Mouse (Mus musculus) testis, adult 2 months (tissue): Measurements from ENCODE around the gene Dynlt1c.
"Not testable (repeated sequence)": the region's sequence is repeated elsewhere in the genome, so short reads cannot be mapped to it uniquely, and the experiment has no call there.

Experiments used
- CTCF ChIP-seq: fragments of 200-500 bp; IDR thresholded peaks from 2 replicates; pipeline ENCODE4 v1.5.1; 2012; ENCODE audit warnings: low read depth, mild to moderate bottlenecking, inconsistent platforms, low read length, moderate library complexity; ENCODE audit not compliant: control insufficient read depth, insufficient read depth, insufficient replicate concordance
- POLR2A ChIP-seq: fragments of 200-500 bp; IDR thresholded peaks from 2 replicates; pipeline ENCODE4 v1.6.1; 2012; ENCODE audit warnings: low read depth, mild to moderate bottlenecking, inconsistent platforms, low read length, moderate library complexity; ENCODE audit not compliant: control insufficient read depth

DNA sequence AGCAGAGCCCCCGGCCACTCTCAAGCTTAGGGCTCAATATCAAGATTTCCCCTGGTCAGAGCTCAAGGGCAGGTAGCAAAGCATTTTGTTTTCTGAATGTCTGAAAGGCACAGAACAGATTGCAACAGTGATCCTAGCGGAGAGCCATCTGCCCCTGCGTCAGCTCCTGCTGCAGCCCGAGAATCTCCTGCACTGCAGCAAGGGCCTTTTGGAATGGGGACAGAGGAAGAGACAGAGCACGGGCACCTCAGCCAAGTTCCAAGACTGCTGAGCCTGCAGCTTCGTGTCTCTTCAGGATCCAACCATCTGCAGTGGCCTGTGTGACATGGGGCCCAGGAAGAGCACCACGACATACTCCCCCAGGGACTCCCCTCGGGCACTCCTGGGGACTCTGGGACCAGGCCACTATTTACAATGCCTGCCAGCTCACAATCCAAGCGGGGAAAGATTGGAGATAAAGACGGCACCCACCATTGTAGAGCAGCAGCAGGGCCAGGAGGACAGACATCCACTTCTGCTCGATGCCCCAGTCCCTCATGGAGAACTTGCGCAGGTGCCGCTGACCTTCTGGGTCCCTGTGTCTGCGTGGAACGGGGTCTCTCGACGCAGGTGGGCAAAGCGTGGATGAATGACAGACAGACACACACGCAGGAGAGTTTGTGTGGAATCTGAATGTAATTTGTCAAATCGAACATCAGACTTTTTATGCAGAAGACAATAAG lies 19.4 kb downstream of the Dynlt1c start:
- TF ChIP-seq CTCF, POLR2A: not testable (repeated sequence)
